Mouse (Mus musculus) heart, embryonic 13.5 days (tissue): ENCODE results near the gene Nr4a3. TPM values are rescaled to one million over a fixed set of nuclear protein-coding genes. Genes with fewer than 3 reads are reported as not detected.

Experiments
- ATAC-seq: fragments of 200-750 bp; cut with Nextera tagmentation; 2 replicates; pipeline ENCODE4 v1.8.0; 2017; ENCODE audit warnings: moderate TSS enrichment; ENCODE audit not compliant: insufficient number of reproducible peaks, low FRiP score, low TSS enrichment; ENCODE audit errors: extremely low read depth
- H3K27ac ChIP-seq: fragments of 300-500 bp; sonication (generic); replicated peaks from 2 replicates; pipeline ENCODE4 v1.5.1; 2015; ENCODE audit warnings: moderate library complexity, mild to moderate bottlenecking, inconsistent platforms
- H3K27me3 ChIP-seq: fragments of 300-500 bp; sonication (generic); replicated peaks from 2 replicates; pipeline ENCODE4 v1.6.1; 2015; ENCODE audit warnings: mild to moderate bottlenecking, inconsistent platforms
- H3K36me3 ChIP-seq: fragments of 300-500 bp; sonication (generic); 2 replicates; pipeline ENCODE4 v1.6.1; 2015; ENCODE audit warnings: mild to moderate bottlenecking, inconsistent platforms
- H3K4me1 ChIP-seq: fragments of 300-500 bp; sonication (generic); 2 replicates; pipeline ENCODE4 v1.6.1; 2015; ENCODE audit warnings: inconsistent platforms
- H3K4me2 ChIP-seq: fragments of 300-500 bp; sonication (generic); 2 replicates; pipeline ENCODE4 v1.6.1; 2015; ENCODE audit warnings: inconsistent platforms, mild to moderate bottlenecking, moderate library complexity
- H3K4me3 ChIP-seq: fragments of 300-500 bp; sonication (generic); 2 replicates; pipeline ENCODE4 v1.5.1; 2015; ENCODE audit warnings: moderate library complexity, mild to moderate bottlenecking, inconsistent platforms
- H3K9ac ChIP-seq: fragments of 300-500 bp; sonication (generic); 2 replicates; pipeline ENCODE4 v1.6.1; 2015; ENCODE audit warnings: inconsistent platforms, mild to moderate bottlenecking, moderate library complexity
- H3K9me3 ChIP-seq: fragments of 300-500 bp; sonication (generic); 2 replicates; pipeline ENCODE4 v1.6.1; 2016; ENCODE audit warnings: inconsistent platforms
- WGBS: fragments of 180-500 bp; shearing (Covaris S2); methylation state at CpG from one replicate; pipeline ENCODE4 v1.1.7; 2015; ENCODE audit warnings: mixed read lengths; 5-methylcytosine and 5-hydroxymethylcytosine counted together
- polyA plus RNA-seq: library from polyadenylated mRNA; unstranded; fragments of >200 nt; fragmentation: Nextera tagmentation; extraction: Ambion mirVana; gene quantifications from 2 replicates; pipeline ENCODE4 v1.2.1, GENCODE M21; 2015

Nr4a3 gene
- polyA plus RNA-seq, 1 experiment from 2014 or later, result 0.28 TPM

GRCm38 (mm10) chr4:48079285-48080039, 34.5 kb downstream of the Nr4a3 start:
- Histone ChIP-seq H3K4me1 (peaks cover 22% of the 10 kb centered on the region), H3K4me2 (no peak overlapping the region), H3K27ac (no peak overlapping the region), H3K36me3 (no peaks in the 10 kb centered on the region), H3K27me3 (peaks cover 5% of the 10 kb centered on the region; the same call in 1 of the 2 replicates), H3K4me3 (no peak overlapping the region), H3K9ac (no peak overlapping the region), H3K9me3 (no peaks in the 10 kb centered on the region)
- no peak for ATAC-seq
- WGBS, result 52% methylated on average over 8 of the region's 8 CpGs

DNA sequence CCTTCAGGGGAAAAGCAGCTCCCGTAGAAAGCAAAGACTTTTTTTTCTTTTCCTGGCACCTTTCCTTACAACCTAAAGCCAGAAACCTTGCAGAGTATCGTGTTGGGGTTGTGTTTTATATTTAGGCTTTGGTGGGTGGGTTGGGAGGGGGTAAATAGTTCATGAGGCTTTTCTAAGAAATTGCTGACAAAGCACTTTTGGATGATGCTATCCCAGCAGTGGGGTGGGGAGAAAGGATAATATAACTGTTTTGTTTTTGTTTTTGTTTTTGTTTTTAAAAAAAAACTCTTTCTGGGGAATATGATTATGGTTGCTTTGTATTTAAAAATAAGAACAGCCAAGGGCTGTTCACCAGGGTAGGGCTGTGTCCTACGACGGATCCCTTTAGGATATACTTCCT, 38.5 kb downstream of the Nr4a3 start:
- Histone ChIP-seq H3K4me3 (no peak overlapping the region), H3K4me2 (no peak overlapping the region), H3K27ac (no peak overlapping the region), H3K27me3 (peaks cover 9% of the 10 kb centered on the region; the same call in 1 of the 2 replicates), H3K36me3 (no peaks in the 10 kb centered on the region), H3K9me3 (no peaks in the 10 kb centered on the region), H3K4me1 (peaks cover 2% of the 10 kb centered on the region; the same call in 1 of the 2 replicates), H3K9ac (no peak overlapping the region)
- ATAC-seq, result no peak
- WGBS, result 84% methylated on average over 4 of the region's 4 CpGs

GRCm38 (mm10) chr4:48086609-48087008, 41.7 kb downstream of the Nr4a3 start:
- Histone ChIP-seq H3K4me3 (no peak overlapping the region), H3K9me3 (no peaks in the 10 kb centered on the region), H3K4me2 (no peak overlapping the region), H3K27me3 (0 out of 2 replicates have a peak, but pooled peaks cover 5% of the 10 kb centered on the region), H3K36me3 (no peaks in the 10 kb centered on the region), H3K9ac (no peak overlapping the region), H3K27ac (no peak overlapping the region), H3K4me1 (no peaks in the 10 kb centered on the region; the same call in 1 of the 2 replicates)
- no peak for ATAC-seq
- 56% methylated on average over 6 of the region's 6 CpGs for whole genome bisulfite sequencing

GRCm38 (mm10) chr4:48087497-48087896, 42.5 kb downstream of the Nr4a3 start:
- Histone ChIP-seq H3K36me3 (no peaks in the 10 kb centered on the region), H3K27me3 (0 out of 2 replicates have a peak, but pooled peaks cover 5% of the 10 kb centered on the region), H3K4me2 (no peak overlapping the region), H3K4me1 (no peaks in the 10 kb centered on the region; the same call in 1 of the 2 replicates), H3K9me3 (no peaks in the 10 kb centered on the region), H3K27ac (no peak overlapping the region), H3K4me3 (no peak overlapping the region), H3K9ac (no peak overlapping the region)
- ATAC-seq, result no peak
- WGBS, result 75% methylated on average over 6 of the region's 6 CpGs

DNA sequence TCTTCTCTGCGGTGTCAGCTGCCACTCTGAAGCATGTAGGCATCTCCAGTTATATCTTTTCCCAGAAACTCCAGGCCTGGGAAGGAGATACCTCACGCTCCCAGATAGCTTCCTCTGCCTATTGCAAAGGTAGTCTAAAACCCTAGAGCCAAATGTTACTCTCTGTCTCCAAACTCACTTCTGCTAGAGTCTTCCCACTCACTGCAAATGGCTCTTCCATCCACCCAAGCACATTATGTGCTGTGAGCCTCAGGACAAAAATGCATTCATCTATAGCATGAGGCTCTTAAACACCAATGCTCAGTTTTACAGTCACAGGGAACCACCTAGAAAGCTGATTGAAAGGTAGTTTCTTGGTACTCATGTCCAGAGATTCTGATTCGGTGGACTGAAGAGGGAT, 48.3 kb downstream of the Nr4a3 start:
- no peak overlapping the region for H3K4me2 ChIP-seq
- H3K36me3 ChIP-seq, result no peaks in the 10 kb centered on the region
- ATAC-seq, result no peak
- H3K4me1 ChIP-seq, result no peaks in the 10 kb centered on the region
- no peaks in the 10 kb centered on the region for H3K9me3 ChIP-seq
- no peak overlapping the region for H3K9ac ChIP-seq
- H3K27me3 ChIP-seq, result peaks cover 1% of the 10 kb centered on the region; the same call in 1 of the 2 replicates
- WGBS, result 69% methylated on average over 3 of the region's 3 CpGs
- no peak overlapping the region for H3K27ac ChIP-seq
- H3K4me3 ChIP-seq, result no peak overlapping the region

- H3K36me3 ChIP-seq, result no peaks in the 10 kb centered on the region
- no peaks in the 10 kb centered on the region for H3K9me3 ChIP-seq
- no peak overlapping the region for H3K4me3 ChIP-seq
- no peaks in the 10 kb centered on the region; the same call in 1 of the 2 replicates for H3K27me3 ChIP-seq
- no peak overlapping the region for H3K27ac ChIP-seq
- H3K4me1 ChIP-seq, result no peaks in the 10 kb centered on the region
- H3K9ac ChIP-seq, result no peak overlapping the region
- ATAC-seq, result no peak
- 80% methylated on average over 8 of the region's 8 CpGs for WGBS
- no peak overlapping the region for H3K4me2 ChIP-seq
These were observed 55.3 kb downstream of the Nr4a3 start for GRCm38 (mm10) chr4:48100217-48100616.

DNA sequence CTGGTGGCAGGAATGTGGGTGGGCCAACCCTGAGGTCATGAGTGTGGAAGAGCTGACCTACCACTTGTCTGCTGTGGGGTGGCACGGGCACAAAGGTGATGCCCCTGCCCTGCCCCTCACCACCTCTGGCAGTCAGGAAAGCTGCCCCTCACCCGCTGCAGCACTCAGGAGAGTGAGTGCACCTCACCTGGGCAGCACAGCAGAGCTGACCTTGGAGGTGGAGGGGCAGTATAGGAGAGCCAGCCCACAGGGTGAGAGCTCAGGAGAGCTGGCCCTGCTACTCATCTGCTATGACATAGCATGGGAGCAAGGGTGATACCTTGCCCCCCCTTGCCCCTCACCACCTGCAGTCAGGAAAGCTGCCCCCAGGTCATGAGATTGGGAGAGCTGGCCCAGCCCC, 57.0 kb downstream of the Nr4a3 start:
- no peak overlapping the region for H3K9ac ChIP-seq
- H3K27me3 ChIP-seq, result no peaks in the 10 kb centered on the region; the same call in 1 of the 2 replicates
- no peaks in the 10 kb centered on the region for H3K4me1 ChIP-seq
- WGBS, result 67% methylated on average over 2 of the region's 2 CpGs
- H3K36me3 ChIP-seq, result no peaks in the 10 kb centered on the region
- H3K27ac ChIP-seq, result no peak overlapping the region
- no peak overlapping the region for H3K4me2 ChIP-seq
- no peak for ATAC-seq
- no peaks in the 10 kb centered on the region for H3K9me3 ChIP-seq
- H3K4me3 ChIP-seq, result no peak overlapping the region

DNA sequence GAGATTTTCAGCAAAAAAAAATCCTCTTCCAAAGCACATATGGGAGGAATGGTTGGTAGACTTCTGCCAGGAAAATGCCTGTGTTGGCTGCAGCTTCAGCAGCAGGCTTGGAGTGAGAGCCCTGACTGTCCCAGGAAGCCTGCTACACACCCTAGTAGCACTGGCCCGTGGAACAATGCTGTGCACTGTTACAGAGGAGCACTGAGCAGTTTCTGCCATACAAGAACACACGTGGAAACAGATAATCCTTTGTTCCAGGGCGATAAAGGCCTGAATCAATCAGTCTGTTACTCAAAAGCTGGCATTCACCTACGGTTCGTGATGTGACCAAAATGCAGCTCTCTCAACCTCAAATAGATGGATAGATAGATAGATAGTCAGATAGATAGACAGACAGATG, 60.4 kb downstream of the Nr4a3 start:
- Histone ChIP-seq H3K27me3 (no peaks in the 10 kb centered on the region; the same call in 1 of the 2 replicates), H3K36me3 (no peaks in the 10 kb centered on the region), H3K27ac (no peak overlapping the region), H3K9ac (no peak overlapping the region), H3K4me2 (no peak overlapping the region), H3K4me1 (no peaks in the 10 kb centered on the region), H3K4me3 (no peak overlapping the region), H3K9me3 (no peaks in the 10 kb centered on the region)
- 65% methylated on average over 5 of the region's 5 CpGs for WGBS
- no peak for ATAC-seq

DNA sequence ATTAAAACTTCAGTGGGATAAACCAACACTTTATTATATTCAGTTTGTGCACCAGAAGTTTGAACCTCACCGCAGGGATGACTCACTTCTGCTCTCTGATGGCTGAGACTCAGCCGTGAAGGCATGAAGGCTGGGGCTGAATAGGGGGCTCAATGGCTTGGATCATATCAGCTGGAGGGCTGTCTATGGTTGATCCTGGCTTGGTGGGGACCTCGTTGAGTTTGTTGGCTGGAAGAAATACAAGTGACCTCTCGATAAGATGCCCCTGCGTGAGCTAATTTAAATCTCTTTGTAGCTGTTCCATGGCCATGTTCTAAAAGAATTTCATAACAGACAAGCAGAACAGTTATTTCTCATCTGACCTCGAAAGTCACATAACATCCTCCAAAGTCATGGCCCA, 62.1 kb downstream of the Nr4a3 start:
- no peak overlapping the region for H3K4me3 ChIP-seq
- no peak overlapping the region for H3K4me2 ChIP-seq
- ATAC-seq, result no peak
- H3K9me3 ChIP-seq, result no peaks in the 10 kb centered on the region
- no peaks in the 10 kb centered on the region for H3K4me1 ChIP-seq
- WGBS, result 79% methylated on average over 6 of the region's 6 CpGs
- no peak overlapping the region for H3K9ac ChIP-seq
- no peaks in the 10 kb centered on the region for H3K36me3 ChIP-seq
- H3K27me3 ChIP-seq, result no peaks in the 10 kb centered on the region
- no peak overlapping the region for H3K27ac ChIP-seq

GRCm38 (mm10) chr4:48108591-48108990, 63.6 kb downstream of the Nr4a3 start:
- Histone ChIP-seq H3K27ac (no peak overlapping the region), H3K4me1 (no peaks in the 10 kb centered on the region), H3K9me3 (no peaks in the 10 kb centered on the region), H3K4me3 (no peak overlapping the region), H3K27me3 (no peaks in the 10 kb centered on the region), H3K9ac (no peak overlapping the region), H3K36me3 (no peaks in the 10 kb centered on the region), H3K4me2 (no peak overlapping the region)
- ATAC-seq, result no peak
- WGBS, result 54% methylated on average over 2 of the region's 2 CpGs

DNA sequence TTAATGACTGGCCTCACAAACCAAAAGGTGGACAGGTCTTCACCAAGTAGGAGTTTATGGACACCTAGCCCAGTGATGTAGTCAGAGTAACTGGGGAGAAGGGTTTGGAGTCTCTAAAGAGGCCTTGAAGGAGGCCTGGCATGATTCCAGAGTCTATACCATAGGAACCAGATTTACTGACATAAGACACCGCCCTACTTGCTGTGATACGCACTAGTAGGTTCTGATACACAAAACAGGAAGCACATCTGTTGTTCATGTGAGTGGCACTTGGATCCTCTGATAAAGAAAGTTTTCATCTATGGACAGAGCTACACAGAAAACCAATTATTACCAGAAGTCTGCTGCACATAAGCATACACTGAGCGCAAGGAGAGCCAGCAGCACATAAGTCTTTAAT, 65.4 kb downstream of the Nr4a3 start:
- WGBS, result 80% methylated on average over 3 of the region's 3 CpGs
- Histone ChIP-seq H3K4me1 (no peaks in the 10 kb centered on the region), H3K27ac (no peak overlapping the region), H3K4me3 (no peak overlapping the region), H3K36me3 (no peaks in the 10 kb centered on the region), H3K4me2 (no peak overlapping the region), H3K9ac (no peak overlapping the region), H3K27me3 (no peaks in the 10 kb centered on the region), H3K9me3 (no peaks in the 10 kb centered on the region)
- ATAC-seq, result no peak

- ATAC-seq, result no peak
- Histone ChIP-seq H3K4me3 (no peak overlapping the region), H3K4me1 (no peaks in the 10 kb centered on the region), H3K27ac (no peak overlapping the region), H3K9ac (no peak overlapping the region), H3K36me3 (no peaks in the 10 kb centered on the region), H3K9me3 (no peaks in the 10 kb centered on the region), H3K4me2 (no peak overlapping the region), H3K27me3 (peaks cover 3% of the 10 kb centered on the region; the same call in 1 of the 2 replicates)
- WGBS, result 52% methylated on average over 4 of the region's 4 CpGs
These were observed 71.2 kb downstream of the Nr4a3 start for GRCm38 (mm10) chr4:48116191-48116590.
